Mouse (Mus musculus) forebrain, embryonic 11.5 days (tissue): Measurements from ENCODE around the gene Mthfs. TPM values are rescaled to one million over a fixed set of nuclear protein-coding genes. Genes with fewer than 3 reads are reported as not detected.
A peak's percentile ranks its signal among the peaks of the same experiment; 100 is the strongest.
"Not testable (repeated sequence)": the region's sequence is repeated elsewhere in the genome, so short reads cannot be mapped to it uniquely, and the experiment has no call there.

Experiments used
- ATAC-seq: fragments of 200-750 bp; cut with Nextera tagmentation; replicated peaks from 2 replicates; pipeline ENCODE4 v1.8.0; 2017; ENCODE audit warnings: moderate TSS enrichment; ENCODE audit not compliant: low FRiP score
- DNase-seq: peaks from one replicate; pipeline ENCODE4 v3.0.0-alpha.2; 2017; ENCODE audit warnings: low spot score
- H3K27ac ChIP-seq: fragments of 300-500 bp; sonication (generic); 2 replicates; pipeline ENCODE4 v1.5.1; 2014; ENCODE audit warnings: low read depth, low read length
- H3K27me3 ChIP-seq: fragments of 300-500 bp; sonication (generic); 2 replicates; pipeline ENCODE4 v1.6.1; 2014; ENCODE audit warnings: mild to moderate bottlenecking, low read length, mixed read lengths; ENCODE audit not compliant: control insufficient read depth, insufficient read depth
- H3K36me3 ChIP-seq: fragments of 300-500 bp; sonication (generic); 2 replicates; pipeline ENCODE4 v1.6.1; 2014; ENCODE audit warnings: mild to moderate bottlenecking, low read length, moderate library complexity, mixed read lengths; ENCODE audit not compliant: control insufficient read depth, insufficient read depth
- H3K4me1 ChIP-seq: fragments of 300-500 bp; sonication (generic); replicated peaks from 2 replicates; pipeline ENCODE4 v1.6.1; 2014; ENCODE audit warnings: low read length, mixed read lengths; ENCODE audit not compliant: control insufficient read depth, insufficient read depth
- H3K4me2 ChIP-seq: fragments of 300-500 bp; sonication (generic); 2 replicates; pipeline ENCODE4 v1.6.1; 2014; ENCODE audit warnings: low read depth, mild to moderate bottlenecking, low read length, moderate library complexity, mixed read lengths; ENCODE audit not compliant: severe bottlenecking
- H3K4me3 ChIP-seq: fragments of 300-500 bp; sonication (generic); 2 replicates; pipeline ENCODE4 v1.5.1; 2014; ENCODE audit warnings: low read depth, low read length
- H3K9ac ChIP-seq: fragments of 300-500 bp; sonication (generic); 2 replicates; pipeline ENCODE4 v1.6.1; 2014; ENCODE audit warnings: low read length
- H3K9me3 ChIP-seq: fragments of 300-500 bp; sonication (generic); 2 replicates; pipeline ENCODE4 v1.6.1; 2016; ENCODE audit warnings: low read length, mixed read lengths; ENCODE audit not compliant: control insufficient read depth
- WGBS: fragments of 180-500 bp; shearing (Covaris S2); extraction: QIAGEN DNeasy Blood & Tissue Kit; methylation state at CpG from one replicate; pipeline ENCODE4 v1.1.7; 2014; 5-methylcytosine and 5-hydroxymethylcytosine counted together
- polyA plus RNA-seq: library from polyadenylated mRNA; unstranded; fragments of >200 nt; fragmentation: Nextera tagmentation; extraction: Ambion mirVana; gene quantifications from 2 replicates; pipeline ENCODE4 v1.2.1, GENCODE M21; 2014

Gene Mthfs
- polyA plus RNA-seq, 1 experiment from 2014 or later = 9.6 TPM

DNA sequence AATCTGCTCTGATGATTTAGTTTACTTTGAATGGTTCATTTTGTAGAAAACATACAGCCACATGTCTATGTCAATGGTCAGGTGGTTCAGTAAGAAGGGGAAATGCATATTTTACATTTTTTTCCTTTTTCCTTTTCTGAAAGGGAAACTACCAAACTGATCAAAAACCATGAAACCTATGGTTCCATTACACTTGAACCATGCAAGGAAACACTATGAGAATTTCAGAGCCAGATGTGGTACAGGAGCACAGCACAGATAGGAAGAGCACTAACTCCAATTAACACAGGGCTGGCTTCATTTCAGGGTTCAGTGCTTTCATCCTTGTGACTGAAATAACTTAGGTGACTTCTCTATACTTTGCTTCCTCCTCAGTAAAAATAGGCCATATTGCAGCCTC lies 8.2 kb upstream of the Mthfs start:
- not testable (repeated sequence) for H3K9me3 ChIP-seq, H3K4me1 ChIP-seq, H3K4me3 ChIP-seq, ATAC-seq, H3K27ac ChIP-seq, DNase-seq, H3K4me2 ChIP-seq, H3K36me3 ChIP-seq, H3K9ac ChIP-seq, H3K27me3 ChIP-seq

DNA sequence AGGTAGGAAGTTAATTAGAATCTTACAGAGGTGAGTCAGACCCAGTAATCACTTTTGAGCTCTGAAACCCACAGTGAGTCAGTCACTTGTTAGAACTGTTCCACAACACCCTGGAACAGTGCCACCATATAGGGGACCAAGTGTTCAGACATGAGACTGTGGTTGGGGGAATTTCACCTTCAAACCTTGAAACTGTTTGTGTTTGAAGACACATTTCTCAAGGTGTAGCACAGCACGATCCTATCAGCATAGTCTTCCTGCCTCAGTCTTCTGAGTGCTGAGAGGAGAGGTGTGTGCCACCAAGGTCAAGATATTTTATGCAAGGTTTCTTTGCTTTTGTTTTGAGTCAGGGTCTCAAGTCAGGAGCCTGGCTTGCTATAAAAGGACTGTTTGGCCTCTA lies 1.5 kb upstream of the Mthfs start:
- H3K4me1 ChIP-seq, H3K4me2 ChIP-seq, H3K9me3 ChIP-seq, DNase-seq, H3K27me3 ChIP-seq, H3K9ac ChIP-seq, H3K27ac ChIP-seq, H3K36me3 ChIP-seq, ATAC-seq, H3K4me3 ChIP-seq: not testable (repeated sequence)
- WGBS = 89% methylated on average over 1 of the region's 1 CpGs

DNA sequence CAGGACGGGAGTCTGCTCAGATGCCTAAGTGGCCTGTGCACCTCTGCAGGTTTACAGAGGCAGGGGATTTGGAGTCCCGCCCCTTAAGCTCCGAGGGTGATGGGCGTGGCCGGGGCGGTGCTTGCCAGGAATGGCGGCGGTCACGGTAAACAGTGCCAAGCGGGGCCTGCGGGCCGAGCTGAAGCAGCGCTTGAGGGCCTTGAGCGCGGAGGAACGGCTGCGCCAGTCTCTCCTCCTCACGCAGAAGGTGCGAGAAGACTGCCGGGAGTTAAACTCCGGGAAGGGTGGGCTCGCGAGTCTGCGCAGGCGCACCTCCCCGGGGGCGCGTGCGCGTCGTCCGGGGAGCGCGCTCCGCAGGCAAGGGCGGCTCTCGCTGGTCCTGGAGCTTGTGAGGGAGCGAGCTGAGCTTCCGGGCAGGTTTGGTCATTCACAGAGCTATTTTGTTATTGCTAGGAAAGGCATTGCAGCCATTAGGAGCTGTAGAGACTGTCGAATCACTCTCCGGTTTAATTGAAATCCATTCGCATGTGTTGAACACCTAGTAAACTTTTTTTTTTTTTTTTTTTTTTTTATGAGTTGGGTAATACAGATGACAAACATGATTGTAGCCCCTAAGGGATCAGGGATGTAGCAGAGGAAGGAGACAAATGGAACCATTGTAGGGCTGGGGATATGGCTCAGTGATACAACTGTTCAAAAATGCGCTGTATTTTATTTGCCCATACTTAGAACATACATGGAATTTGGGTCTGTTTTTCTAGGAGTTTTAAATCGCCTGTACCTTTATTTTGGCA lies 786 bp downstream of the Mthfs start:
- not testable (repeated sequence) for H3K36me3 ChIP-seq, DNase-seq, H3K27me3 ChIP-seq, H3K4me1 ChIP-seq, H3K9me3 ChIP-seq, H3K27ac ChIP-seq, H3K9ac ChIP-seq
- Histone ChIP-seq H3K4me3 (peak overlapping the region; percentile 22; the same call in 1 of the 2 replicates), H3K4me2 (peak overlapping the region; percentile 31; the same call in 1 of the 2 replicates)
- ATAC-seq = peak; percentile 97
- 7% methylated on average over 11 of the region's 44 CpGs for whole genome bisulfite sequencing

DNA sequence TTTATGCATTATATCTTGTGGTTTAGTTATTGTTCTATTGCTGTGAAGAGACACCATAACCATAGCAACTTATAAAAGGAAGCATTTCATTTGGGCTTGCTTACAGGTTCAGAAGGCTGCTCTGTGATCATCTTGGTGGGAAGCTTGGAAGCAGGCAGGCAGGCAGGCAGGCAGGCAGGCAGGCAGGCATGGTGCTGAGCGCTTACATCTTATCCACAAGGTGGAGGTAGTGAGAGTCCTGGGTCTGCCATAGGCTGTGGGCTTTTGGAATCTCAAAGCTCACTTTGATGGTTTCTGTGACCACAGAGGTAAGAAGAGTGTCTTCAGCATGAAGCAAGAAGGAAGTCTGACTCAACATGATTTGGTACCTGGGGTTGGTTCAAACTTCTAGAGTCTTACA lies 2.0 kb downstream of the Mthfs start:
- not testable (repeated sequence) for H3K9ac ChIP-seq, H3K27ac ChIP-seq, H3K4me3 ChIP-seq, H3K27me3 ChIP-seq, DNase-seq, H3K4me1 ChIP-seq, H3K9me3 ChIP-seq, H3K4me2 ChIP-seq, H3K36me3 ChIP-seq
- 42% methylated on average over 1 of the region's 1 CpGs for WGBS
- ATAC-seq = peak; percentile 27; the same call in 1 of the 2 replicates

DNA sequence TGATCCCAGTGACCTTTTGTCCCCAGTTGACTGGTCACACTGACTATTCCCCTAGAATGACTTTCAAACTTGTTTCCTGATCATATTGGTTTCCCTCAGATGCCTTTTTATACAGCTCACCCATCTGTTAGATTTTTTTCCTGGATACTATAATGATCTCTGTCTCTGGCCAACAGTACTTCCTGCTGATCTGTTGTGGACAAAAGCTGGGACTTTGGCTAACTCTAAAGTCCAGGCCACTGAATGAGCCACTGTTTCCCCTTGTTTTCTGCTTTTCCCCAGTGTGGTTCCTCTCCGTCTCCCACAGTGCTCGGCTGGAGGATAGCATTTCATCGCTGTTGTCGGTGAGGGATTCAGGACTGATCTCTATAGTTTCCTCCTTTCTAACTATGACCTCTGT lies 7.7 kb downstream of the Mthfs start:
- DNase-seq, H3K9me3 ChIP-seq, ATAC-seq, H3K4me3 ChIP-seq, H3K27ac ChIP-seq, H3K36me3 ChIP-seq, H3K4me2 ChIP-seq, H3K9ac ChIP-seq, H3K27me3 ChIP-seq, H3K4me1 ChIP-seq: not testable (repeated sequence)
- 86% methylated on average over 4 of the region's 4 CpGs for WGBS

DNA sequence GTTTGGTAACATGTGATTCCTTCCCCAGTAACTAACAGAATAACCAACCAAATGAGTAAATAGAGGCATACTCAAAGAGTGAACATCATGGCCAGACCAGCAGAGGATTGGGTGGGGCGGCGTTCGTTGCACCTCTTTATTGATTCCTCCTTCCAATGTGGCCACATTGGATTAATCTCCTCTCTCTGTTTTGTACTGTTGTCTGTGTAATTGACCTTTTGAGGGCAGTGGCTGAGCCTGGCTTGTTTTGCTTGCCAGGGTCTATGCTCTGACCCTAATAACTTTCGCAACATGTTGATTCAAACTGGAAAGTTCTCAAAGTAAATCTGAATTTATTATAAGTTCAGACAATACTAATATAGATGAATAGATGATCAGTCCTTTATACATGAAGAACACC lies 9.2 kb downstream of the Mthfs start:
- 91% methylated on average over 3 of the region's 4 CpGs for WGBS
- H3K9ac ChIP-seq, H3K27ac ChIP-seq, H3K4me1 ChIP-seq, DNase-seq, ATAC-seq, H3K9me3 ChIP-seq, H3K4me3 ChIP-seq, H3K27me3 ChIP-seq, H3K36me3 ChIP-seq, H3K4me2 ChIP-seq: not testable (repeated sequence)

DNA sequence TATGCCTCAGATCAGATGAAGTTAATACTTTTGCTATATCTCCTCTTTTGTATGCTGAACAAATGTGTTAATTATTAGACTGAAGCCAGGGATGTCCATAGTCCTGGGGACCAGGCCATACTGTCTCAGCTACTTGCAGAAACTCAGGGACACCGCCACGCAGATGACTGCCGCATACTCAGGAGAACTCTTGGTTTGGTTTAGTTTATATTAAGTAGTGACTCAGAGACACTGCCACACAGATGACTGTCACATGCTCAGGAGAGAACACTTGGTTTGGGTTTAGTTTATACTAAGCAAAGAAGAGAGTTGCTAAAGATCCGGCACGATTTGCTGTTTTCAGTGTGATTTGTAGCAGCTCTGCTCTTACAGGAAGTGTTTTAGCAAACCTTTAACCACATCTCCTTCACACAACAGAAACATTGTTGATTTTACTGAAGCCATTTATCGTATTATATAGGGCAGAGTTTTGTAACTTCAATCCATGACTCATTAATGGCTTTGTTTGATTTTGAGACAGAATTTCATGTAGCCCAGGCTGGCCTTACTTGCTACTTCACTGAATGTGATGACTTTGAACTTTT lies 10.3 kb downstream of the Mthfs start:
- not testable (repeated sequence) for ATAC-seq, DNase-seq, H3K27me3 ChIP-seq, H3K4me2 ChIP-seq, H3K9ac ChIP-seq, H3K9me3 ChIP-seq, H3K36me3 ChIP-seq, H3K4me1 ChIP-seq, H3K27ac ChIP-seq, H3K4me3 ChIP-seq
- WGBS = 94% methylated on average over 6 of the region's 6 CpGs

DNA sequence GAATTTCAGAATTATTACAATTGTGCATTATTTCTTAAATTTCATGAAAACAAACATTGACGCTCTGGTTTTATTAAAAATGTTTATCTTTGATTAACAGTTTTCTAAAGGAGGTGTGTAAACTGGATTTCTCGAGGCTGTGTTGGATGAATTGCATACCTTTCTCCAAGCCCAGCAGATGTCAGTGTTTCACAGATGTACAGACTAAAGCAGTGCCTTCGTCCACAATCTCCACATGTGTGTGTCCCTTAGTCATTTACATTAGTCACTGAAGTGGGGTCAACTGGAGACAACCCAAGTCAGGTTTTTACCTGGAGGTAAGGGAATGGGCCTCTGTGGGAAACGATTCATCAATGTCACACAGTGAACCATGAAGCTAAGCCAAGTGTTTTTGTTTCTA lies 15.6 kb downstream of the Mthfs start:
- no peak for DNase-seq
- WGBS = 67% methylated on average over 4 of the region's 4 CpGs

DNA sequence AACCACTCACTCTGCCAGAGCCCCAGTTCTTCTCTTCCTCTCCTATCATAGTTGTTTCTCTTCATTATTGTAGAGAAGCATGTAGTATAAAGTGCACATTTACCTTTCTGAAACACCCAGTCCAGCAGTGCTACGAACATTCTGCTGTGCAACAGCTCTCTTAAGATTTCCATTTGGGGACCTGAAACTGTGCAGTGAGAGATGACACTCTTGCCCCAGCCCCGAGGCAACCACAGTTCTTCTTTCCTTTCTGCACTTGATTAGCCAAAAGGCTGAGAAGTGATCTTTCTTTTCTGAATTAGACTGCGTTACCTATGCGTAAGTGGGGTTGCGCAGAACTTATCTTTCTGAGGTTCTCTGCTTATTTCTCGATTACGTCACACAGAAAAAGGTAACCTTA lies 17.6 kb downstream of the Mthfs start:
- H3K4me1 ChIP-seq = no peaks in the 10 kb centered on the region
- ATAC-seq (no peak), DNase-seq (no peak)
- no peak overlapping the region for H3K4me2 ChIP-seq
- WGBS = 90% methylated on average over 7 of the region's 7 CpGs
- no peak overlapping the region for H3K4me3 ChIP-seq
- H3K9ac ChIP-seq = no peak overlapping the region
- H3K36me3 ChIP-seq = no peaks in the 10 kb centered on the region
- H3K27me3 ChIP-seq = no peaks in the 10 kb centered on the region
- H3K27ac ChIP-seq = no peak overlapping the region
- no peaks in the 10 kb centered on the region for H3K9me3 ChIP-seq

More for the DNA sequence above, 15.6 kb downstream of the Mthfs start:
- Histone ChIP-seq H3K4me1 (no peaks in the 10 kb centered on the region), H3K4me3 (no peak overlapping the region), H3K36me3 (no peaks in the 10 kb centered on the region), H3K27ac (no peak overlapping the region), H3K4me2 (no peak overlapping the region), H3K27me3 (no peaks in the 10 kb centered on the region), H3K9me3 (no peaks in the 10 kb centered on the region), H3K9ac (no peak overlapping the region)
- ATAC-seq = peak; percentile 53; the same call in 1 of the 2 replicates
